ENCODE assay signal across 8 mouse cellular contexts in the genomic region with DNA sequence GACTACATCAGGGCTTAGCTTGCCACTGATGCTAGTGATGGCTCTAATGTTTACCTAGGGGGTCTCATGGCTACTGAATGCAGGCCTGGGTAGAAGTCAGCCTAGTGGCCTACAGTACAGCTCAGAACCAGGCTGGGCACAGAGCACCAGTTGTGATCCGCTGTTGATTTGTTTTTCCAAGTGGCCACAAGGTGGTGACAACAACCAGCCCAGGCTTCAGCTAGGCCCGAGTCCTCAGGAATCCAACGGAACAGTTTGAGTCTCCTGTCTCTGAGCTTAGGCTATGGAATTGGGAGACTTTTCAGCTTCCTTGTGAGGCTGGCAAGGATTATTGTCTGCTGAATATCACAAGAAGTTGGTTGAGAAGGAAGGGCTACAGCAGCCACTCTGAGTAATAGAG. TPM values are rescaled to one million over a fixed set of nuclear protein-coding genes. Genes with fewer than 3 reads are reported as not detected.
A peak's percentile ranks its signal among the peaks of the same experiment; 100 is the strongest.
DNase-seq lines count a peak whose midpoint lies in the region; ATAC-seq and TF ChIP-seq lines count a peak whose summit lies in the region.

No protein-coding gene starts in this region.

- DNase-seq in ovary, postnatal 14 days (ENCODE audit: low spot score) = peak; percentile 30
- no peak for DNase-seq in ovary, adult 18-20 months (ENCODE audit: low spot score)
- DNase-seq in cerebellum, adult 11 months = peak; percentile 49
- DNase-seq in forebrain, postnatal 0 days = peak; percentile 79
- peak; percentile 85 for DNase-seq in hindbrain, postnatal 0 days (ENCODE audit: low spot score)
- peak; percentile 41 to 42 for DNase-seq in left cerebral cortex, postnatal 36 days (ENCODE audit: low spot score in 2 of 2)

- no peak overlapping the region for H3K9ac ChIP-seq in forebrain, postnatal 0 days
- peak overlapping the region; percentile 30; the same call in 1 of the 2 replicates for H3K9ac ChIP-seq in hindbrain, postnatal 0 days (replicated peaks; ENCODE audit: low read length)

- peaks cover 11% of the 10 kb centered on the region; the same call in 1 of the 2 replicates for H3K36me3 ChIP-seq in forebrain, postnatal 0 days (ENCODE audit: insufficient read depth)
- no peaks in the 10 kb centered on the region; the same call in 1 of the 2 replicates for H3K36me3 ChIP-seq in hindbrain, postnatal 0 days (ENCODE audit: insufficient read depth, low read length)

- H3K27ac ChIP-seq in forebrain, postnatal 0 days (ENCODE audit: low read depth, low read length) = no peak overlapping the region
- H3K27ac ChIP-seq in hindbrain, postnatal 0 days = no peak overlapping the region
- H3K27ac ChIP-seq in olfactory bulb, adult 2 months (ENCODE audit: insufficient read depth, low read depth, low read length) = no peak overlapping the region

- no peak for TF ChIP-seq POLR2A in olfactory bulb, adult 2 months (IDR thresholded peaks at IDR 0.05; ENCODE audit: insufficient read depth, low read depth, low read length)

- H3K4me3 ChIP-seq in forebrain, postnatal 0 days (ENCODE audit: low read depth, low read length) = no peak overlapping the region
- H3K4me3 ChIP-seq in hindbrain, postnatal 0 days (ENCODE audit: low read length) = no peak overlapping the region
- H3K4me3 ChIP-seq in olfactory bulb, adult 2 months (ENCODE audit: insufficient read depth, low read depth, low read length) = no peak overlapping the region

- H3K4me2 ChIP-seq in forebrain, postnatal 0 days (ENCODE audit: low read depth) = no peak overlapping the region
- H3K4me2 ChIP-seq in hindbrain, postnatal 0 days (ENCODE audit: low read depth, low read length) = 0 out of 2 replicates have a peak overlapping the region, but pooled peaks have one; percentile 18

- peaks cover 11% of the 10 kb centered on the region for H3K4me1 ChIP-seq in forebrain, postnatal 0 days (ENCODE audit: insufficient read depth)
- H3K4me1 ChIP-seq in hindbrain, postnatal 0 days (ENCODE audit: insufficient read depth, low read length) = peaks cover 21% of the 10 kb centered on the region
- H3K4me1 ChIP-seq in olfactory bulb, adult 2 months (ENCODE audit: control insufficient read depth, insufficient read depth, low read length) = peaks cover 16% of the 10 kb centered on the region

- 5% methylated on average over 3 of the region's 3 CpGs for WGBS in forebrain, postnatal 0 days
- 2% methylated on average over 3 of the region's 3 CpGs for WGBS in hindbrain, postnatal 0 days
- 3% methylated on average over 3 of the region's 3 CpGs for WGBS in olfactory bulb, adult 2 months

- peak; percentile 84 for TF ChIP-seq CTCF in forebrain, postnatal 0 days (IDR thresholded peaks at IDR 0.05; ENCODE audit: low read depth)
- TF ChIP-seq CTCF in hindbrain, postnatal 0 days (IDR thresholded peaks at IDR 0.05; ENCODE audit: low read depth) = peak; percentile 92
- peak; percentile 66 for TF ChIP-seq CTCF in olfactory bulb, adult 2 months (IDR thresholded peaks at IDR 0.05; ENCODE audit: insufficient read depth, low read depth, low read length)

- H3K27me3 ChIP-seq in forebrain, postnatal 0 days (ENCODE audit: insufficient read depth, low read length) = no peaks in the 10 kb centered on the region
- no peaks in the 10 kb centered on the region for H3K27me3 ChIP-seq in hindbrain, postnatal 0 days (ENCODE audit: insufficient read depth, low read length)

- ATAC-seq in forebrain, postnatal 0 days = peak; percentile 23; the same call in 1 of the 2 replicates
- ATAC-seq in hindbrain, postnatal 0 days = peak; percentile 61
- no peak for ATAC-seq in erythroblast, adult 5-6 weeks (replicated peaks; ENCODE audit: low FRiP score, poor library complexity, severe bottlenecking)

- no peaks in the 10 kb centered on the region for H3K9me3 ChIP-seq in forebrain, postnatal 0 days (ENCODE audit: low read length)
- no peaks in the 10 kb centered on the region for H3K9me3 ChIP-seq in hindbrain, postnatal 0 days (ENCODE audit: low read length)

- intact Hi-C loops in left cerebral cortex, postnatal 36 days (cut with DNase I) = loop anchor here (5.0 kb wide), 2 partner anchors 106 to 171 kb away; a partner anchor contains a TSS

RNA-seq across cellular contexts. Expression of a gene that starts 3.1 kb away (rescaled TPM):
- 40.6 and 45.9 TPM in 2 replicates for total RNA-seq in forebrain, postnatal 0 days (2014; rRNA removed)
- polyA plus RNA-seq in forebrain, postnatal 0 days (2015; fragmentation: Nextera tagmentation; extraction: Ambion mirVana) = 34.6 and 38.3 TPM in 2 replicates
- 42.8 and 67.4 TPM in 2 replicates for total RNA-seq in hindbrain, postnatal 0 days (2014; rRNA removed)
- polyA plus RNA-seq in hindbrain, postnatal 0 days (2015; fragmentation: Nextera tagmentation; extraction: Ambion mirVana) = 36.5 and 36.6 TPM in 2 replicates
- total RNA-seq in left cerebral cortex, postnatal 36 days (2021) = 10 to 100 TPM; 55.2 to 60.3 TPM
- not detected in 2 replicates for polyA plus RNA-seq in olfactory bulb, adult 2 months (2012; ENCODE audit: insufficient read depth, insufficient read length, low replicate concordance, missing spikeins)
- 0.38 and 0.42 TPM in 2 replicates for total RNA-seq in erythroblast, adult 5-6 weeks (2015; ENCODE audit: low replicate concordance)
- total RNA-seq in erythroblast, adult 5-6 weeks (2017; ENCODE audit: low replicate concordance) = 3.8 and 10.5 TPM in 2 replicates
